Mouse (Mus musculus): ENCODE measurements around the gene Cd99l2. TPM values are rescaled to one million over a fixed set of nuclear protein-coding genes. Genes with fewer than 3 reads are reported as not detected.

Gene Cd99l2
- total RNA-seq, 2 experiments from 2014 or later: 68.4 to 72.6 TPM

DNA sequence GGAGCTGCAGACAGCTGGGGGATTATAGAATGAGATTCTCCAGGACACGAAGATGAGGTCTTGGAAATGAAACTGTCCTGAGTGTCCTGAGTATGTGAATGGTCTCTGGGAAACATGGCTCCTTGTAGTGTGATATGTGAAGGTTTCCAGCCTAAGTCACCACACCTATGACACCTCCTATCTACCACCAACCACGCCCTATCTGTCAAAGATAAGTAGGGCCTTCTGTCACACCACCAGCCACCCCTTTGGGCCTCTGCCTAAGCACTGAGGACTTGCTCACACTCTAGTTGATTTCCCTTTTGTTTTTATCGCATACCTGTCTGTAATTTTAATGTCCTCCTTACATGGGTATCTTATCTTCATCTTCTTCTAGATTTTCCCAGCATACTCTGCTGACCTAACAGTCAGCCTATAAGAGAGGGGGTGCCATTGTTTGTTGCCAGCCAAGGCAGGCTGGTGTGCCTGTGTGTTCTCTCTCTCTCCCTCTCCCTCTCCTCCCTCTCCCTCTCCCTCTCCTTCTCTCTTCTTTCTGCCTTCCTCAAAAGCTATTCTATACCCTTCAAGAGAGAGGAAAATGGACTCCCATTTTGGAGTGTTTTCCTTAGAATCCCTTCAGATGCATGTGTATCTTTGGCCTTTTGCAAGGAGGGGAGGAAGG, 18.2 kb downstream of the Cd99l2 start:
- DNase-seq (ENCODE audit: low spot score in 2 of 2): no peak

DNA sequence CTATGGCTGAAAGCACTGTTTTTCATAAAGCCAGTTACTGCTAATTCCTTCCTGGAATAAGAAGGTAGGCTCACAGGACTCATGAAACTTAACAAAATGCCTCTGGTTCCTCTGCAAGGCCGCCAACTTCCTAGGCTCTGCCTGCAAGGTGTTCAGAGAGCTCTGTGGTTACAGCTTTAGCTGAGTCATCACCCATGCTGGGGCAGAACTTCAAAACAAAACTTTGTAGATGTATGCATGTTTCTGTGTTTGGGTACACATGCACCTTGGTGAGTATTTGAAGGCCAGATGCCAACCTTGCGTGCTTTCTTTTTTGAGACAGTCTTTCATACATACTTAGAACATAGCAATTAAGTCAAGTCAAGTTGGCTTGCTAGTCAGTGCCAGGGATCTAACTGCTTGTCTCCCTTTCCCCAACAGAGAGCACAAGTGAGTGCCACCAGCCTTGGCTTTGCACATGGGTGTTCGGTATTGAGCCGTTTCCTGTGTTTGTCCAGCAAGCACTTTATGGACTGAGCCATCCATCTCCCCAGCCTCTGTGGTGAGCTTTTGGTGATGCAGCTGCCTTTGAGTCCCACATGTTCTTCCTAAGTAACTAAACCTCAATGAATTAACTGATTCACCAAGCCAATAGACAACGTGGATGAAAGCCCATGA, 23.9 kb downstream of the Cd99l2 start:
- no peak for DNase-seq (ENCODE audit: low spot score in 2 of 2)

DNA sequence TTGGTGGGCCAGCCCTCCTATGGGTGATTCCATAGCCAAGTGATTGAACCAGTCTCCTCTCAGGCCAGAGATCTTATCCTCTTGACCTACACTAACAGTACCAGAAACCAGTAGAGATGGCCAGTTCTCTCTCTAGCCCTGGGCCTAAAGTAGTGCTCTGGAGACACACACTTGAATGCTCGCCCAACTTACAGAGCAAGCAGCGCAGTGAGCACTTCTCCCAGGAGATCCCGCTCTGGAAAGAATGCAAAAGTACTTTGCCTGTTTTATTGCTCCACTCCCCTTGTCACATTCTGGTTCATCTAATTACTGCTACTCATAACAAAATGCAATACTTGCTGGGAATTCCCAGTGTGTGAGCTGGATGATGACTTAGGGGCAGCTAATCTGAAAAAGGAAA, 25.2 kb downstream of the Cd99l2 start:
- no peak for DNase-seq (ENCODE audit: low spot score in 2 of 2)

DNA sequence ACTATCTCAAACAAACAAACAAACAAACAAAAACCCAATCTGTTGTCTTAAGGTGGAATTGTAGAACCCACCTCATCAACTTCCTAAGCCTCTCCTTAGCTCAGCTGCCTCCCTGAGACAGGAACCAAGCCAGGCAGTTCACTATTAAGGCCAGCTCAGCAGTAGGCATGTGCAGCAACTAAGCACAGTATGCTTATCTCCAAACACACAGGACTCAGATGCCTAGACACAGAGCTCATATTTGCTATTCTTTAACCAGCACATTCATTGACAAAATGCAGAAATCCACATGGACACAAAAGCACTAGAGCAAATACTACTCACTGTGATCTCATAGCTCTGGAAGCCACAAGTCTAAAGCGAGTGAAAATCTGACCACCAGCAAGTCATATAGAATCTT, 27.2 kb downstream of the Cd99l2 start:
- DNase-seq (ENCODE audit: low spot score in 2 of 2): no peak

DNA sequence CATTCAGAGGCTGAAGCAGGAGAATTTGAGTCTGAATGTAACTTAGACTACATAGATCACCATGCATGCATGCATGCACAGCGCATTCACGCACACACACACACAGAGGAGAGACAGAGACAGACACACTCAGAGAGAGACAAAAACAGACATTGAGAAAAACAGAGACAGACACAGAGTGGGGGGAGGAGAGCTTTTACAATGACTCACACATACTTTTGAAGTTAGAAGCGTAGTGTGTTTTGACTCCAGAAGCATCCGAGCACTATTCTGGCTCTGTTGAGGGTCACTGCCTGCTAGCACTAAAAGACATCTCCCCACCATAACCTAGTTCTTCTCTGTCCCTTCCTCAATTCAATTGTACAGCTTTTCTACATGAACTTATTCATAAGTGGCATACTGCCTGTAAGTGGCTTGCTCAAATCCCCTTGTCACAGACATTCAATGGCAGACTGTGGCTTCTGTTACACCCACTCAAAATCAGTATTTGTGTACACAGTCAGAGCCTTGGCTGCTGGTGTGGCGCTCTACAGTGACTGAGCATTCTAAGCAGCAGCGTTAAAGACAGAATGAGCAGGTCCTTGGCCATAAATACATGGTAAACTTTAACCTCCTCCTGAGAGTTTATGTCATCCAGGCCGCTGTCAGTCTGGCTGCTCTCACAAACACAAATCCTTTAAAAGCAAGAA, 28.4 kb downstream of the Cd99l2 start:
- DNase-seq (ENCODE audit: low spot score in 2 of 2): no peak

DNA sequence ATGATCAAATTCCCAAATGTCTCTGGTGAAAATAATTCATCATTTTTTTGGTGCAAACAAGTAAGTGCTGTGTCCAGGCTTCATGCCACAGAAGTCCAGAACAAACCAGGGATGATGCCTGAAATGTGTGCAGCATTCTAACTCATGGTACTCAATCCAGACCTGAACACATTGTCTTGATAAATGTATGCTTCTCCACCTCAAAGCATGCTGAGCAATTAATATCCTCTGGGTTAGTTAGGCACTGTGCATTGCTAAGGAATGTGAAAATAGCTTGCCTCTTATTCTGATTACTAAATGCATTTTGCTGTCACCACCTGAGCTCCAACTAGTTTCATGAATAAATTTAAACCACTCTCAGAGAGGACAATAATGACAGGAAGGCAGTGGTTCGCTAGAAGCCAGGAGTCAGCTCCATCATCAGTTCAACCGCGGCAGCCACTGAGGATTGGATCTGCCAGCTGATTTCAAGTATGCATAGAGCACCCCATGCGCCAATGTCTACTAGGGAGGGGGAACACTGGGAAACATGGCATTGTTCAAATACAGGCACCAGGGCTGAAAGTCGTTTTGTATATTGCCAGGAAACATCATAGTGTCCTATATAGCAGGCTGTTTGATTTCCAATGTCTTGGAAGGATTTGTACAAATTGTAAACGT, 36.4 kb downstream of the Cd99l2 start:
- no peak for DNase-seq (ENCODE audit: low spot score in 2 of 2)

DNA sequence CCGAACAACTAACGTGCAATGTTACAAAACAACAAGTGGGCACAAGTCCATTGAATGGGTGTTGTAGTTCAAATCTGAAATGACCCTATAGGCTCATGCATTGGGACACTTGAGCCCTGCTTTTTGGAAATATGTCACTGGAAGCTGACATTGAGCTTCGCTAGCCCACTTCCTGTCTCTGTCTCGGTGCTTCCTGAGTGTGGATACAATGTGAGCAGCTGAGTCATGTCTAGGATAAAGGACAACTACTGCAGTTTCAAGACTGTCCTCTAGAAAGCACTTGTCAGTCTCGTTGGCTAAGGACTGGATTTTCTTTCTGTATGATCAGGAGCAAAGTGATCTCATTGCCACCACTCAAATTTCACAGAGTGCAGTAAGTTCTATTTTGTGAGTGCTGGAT, 49.7 kb downstream of the Cd99l2 start:
- DNase-seq (ENCODE audit: low spot score in 2 of 2): no peak

DNA sequence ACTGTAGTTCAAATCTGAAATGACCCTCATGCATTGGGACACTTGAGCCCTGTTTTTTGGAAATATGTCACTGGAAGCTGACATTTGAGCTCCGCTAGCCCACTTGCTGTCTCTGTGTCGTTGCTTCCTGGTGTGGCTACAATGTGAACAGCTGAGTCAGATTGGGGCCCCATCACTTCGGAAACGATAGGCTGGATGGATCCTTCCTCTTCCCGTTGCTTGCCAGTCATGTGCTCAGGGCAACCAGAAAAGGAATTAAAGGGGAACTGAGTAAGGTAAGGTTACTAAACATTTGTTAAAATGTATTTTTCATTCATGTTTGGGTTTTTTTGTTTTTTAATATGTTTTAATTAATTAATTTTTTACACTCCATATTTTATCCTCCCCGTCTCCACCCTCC, 53.2 kb downstream of the Cd99l2 start:
- DNase-seq (ENCODE audit: low spot score in 2 of 2): no peak

DNA sequence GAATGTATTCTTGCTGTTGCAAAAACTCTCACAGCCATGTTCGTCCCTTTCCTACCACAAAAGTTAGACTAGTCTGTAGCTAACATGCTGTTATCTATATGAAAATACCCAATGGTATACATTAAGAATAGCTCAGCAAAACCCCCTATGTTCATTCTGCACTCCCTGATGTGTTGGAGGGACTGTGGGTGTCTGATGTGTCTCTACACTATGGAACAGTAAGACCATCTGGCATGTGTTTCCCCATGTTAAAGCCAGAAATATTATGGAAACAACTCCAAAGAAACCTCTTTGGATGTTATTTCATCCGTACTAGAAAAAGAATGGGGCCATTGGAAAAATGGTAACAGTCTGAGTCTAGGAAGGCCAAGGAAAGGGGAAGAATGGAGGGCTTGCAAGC, 57.1 kb downstream of the Cd99l2 start:
- DNase-seq (ENCODE audit: low spot score in 2 of 2): peak in 1 of 2 experiments; percentile 15

DNA sequence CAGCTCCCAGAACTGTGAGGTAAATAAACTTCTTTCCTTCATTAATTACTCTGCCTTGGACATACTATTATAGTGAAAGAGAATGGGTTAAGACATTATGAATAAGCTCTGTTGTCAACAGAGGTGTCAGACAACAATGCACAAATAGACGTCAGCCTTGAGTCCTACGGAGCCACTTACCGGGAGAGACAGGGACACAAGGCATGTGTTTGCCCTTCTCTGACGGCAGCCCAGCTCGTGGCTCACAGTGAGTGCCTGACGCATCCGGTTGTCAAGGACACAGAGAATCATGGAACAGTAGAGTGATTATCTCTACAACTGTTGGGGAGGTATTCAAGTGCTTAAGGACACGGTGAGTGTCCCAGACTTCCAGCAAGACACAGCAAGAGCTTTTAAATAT, 57.8 kb downstream of the Cd99l2 start:
- no peak for DNase-seq (ENCODE audit: low spot score in 2 of 2)

DNA sequence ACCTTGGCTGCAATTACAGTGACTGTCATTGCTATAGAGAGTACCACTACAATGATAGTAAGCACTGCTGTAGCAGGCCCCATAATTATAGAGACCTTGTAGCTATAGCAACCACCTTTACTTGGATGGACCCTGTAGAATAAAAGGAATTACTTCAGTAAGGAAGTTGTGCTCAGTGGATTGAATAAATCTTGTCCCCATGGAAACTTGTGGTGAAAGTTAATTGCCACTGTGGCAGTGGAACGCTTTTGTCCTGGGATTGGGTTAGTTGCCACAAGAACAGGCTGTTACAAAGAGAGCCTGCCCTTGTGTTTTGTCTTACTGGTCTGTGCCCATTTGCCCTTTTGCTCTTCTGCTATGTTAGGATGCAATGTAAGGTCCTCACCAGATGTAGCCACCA, 58.2 kb downstream of the Cd99l2 start:
- no peak for DNase-seq (ENCODE audit: low spot score in 2 of 2)

DNA sequence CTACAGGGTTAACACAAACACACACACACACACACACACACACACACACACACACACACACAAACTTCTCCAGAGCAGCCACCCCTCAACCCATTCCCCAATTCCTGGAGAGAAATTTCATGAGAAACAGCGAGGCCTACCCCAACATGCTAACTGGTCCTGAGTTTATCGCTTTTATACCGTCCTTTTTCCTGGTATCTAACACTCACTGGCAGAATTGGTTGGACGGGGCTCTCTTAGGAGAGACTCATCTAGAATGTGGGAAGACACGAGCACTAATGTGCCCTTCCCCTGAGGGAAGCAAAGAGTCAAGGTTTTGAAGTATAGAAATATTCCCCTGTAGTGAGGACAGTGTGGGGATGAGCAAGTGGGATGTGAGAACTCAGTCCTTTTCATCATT, 61.7 kb downstream of the Cd99l2 start:
- no peak for DNase-seq (ENCODE audit: low spot score in 2 of 2)

DNA sequence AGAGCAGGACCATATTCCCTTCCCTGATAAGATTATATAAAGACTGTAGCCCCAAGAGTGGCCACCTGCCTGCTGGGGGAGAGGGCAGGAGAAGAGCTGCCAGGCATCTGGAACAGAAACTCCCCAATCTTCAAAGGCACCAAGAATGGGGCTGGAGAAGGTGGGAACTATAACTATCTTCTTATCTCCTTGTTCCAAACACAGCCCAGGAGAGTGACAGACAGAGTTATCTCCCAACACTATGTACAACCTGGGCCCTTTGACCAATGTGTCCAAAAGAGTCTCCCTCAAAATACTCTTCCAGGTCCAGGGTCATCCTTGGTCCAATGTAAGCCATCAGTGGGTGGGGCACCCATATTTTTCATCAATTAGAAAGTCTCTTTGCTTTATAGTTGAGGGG, 65.2 kb downstream of the Cd99l2 start:
- DNase-seq (ENCODE audit: low spot score in 2 of 2): no peak

DNA sequence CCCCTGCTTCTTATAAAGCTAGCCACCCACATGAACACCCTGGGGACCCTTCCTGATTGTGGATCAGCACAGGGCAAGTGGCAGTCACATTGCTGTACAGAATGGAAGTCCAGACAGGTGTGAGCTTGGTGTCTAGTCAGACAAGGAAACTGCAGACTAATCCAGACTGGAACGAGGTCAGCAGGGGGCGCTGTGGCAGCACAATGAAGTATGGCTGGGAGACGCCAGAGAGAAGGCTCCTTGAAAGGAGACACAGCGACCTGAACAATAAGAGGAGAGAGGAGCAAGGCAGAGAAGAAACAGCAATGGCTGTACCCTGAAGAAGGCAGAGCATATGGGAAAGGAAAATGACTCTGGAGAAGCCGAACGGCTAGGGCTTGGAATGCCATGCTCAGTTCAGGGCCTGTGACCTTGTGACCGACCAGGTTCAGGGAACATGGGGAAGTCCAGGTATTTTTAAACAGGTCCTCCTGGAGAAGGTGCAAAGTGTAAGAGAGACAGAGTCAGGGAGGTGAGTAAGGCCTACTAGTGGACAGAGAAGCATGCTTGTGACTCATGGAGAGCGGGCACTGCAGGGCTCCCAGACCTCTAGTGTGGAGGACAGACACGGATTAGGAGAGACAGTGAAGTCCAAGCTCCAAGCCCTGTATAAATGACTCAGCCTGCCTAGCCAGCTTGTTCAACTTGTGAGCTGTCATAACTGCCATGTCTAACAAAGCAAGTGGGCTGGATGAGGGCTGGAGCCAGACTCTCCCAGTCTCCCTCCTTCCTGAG, 66.7 kb downstream of the Cd99l2 start:
- peak; percentile 79 to 88 for DNase-seq (ENCODE audit: low spot score in 2 of 2)

DNA sequence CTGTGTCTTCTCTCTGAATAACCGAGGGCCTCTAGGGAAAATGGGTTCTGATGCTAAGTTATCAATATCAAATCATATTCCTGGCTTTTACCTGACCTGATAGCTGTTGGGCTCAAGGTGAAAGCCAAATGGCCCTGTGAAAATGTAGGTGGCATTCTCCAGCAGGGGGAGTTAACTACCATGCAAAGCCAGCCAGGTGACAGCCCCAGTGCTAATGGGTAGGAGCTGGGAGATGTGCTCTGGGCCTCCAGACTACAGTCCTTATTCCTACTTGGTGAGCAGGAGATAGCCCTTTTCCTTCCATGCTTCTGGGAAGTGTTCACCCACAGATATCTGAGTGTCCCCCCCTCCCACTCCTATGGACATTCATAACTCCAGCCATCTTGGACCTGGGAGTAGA, 67.8 kb downstream of the Cd99l2 start:
- no peak for DNase-seq (ENCODE audit: low spot score in 2 of 2)

DNA sequence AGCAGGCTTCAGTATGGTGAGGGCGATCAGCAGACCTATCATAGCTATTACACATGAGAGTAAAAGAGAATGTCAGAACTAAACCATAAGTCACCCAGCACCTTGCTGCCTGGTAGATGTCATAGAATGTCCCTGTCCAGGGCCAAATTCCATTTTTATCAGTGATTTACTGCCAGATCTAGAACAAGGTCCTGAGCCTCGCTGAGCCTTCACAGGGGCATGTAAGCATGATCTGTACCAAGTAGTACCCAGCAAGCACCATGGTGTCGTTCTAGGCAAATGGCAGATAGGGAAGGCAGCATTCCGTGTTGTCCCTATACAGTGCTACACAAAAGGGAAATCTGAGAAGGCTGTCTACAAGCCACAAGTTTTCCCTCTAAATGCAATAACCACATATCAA, 79.0 kb downstream of the Cd99l2 start:
- DNase-seq (ENCODE audit: low spot score in 2 of 2): no peak

DNA sequence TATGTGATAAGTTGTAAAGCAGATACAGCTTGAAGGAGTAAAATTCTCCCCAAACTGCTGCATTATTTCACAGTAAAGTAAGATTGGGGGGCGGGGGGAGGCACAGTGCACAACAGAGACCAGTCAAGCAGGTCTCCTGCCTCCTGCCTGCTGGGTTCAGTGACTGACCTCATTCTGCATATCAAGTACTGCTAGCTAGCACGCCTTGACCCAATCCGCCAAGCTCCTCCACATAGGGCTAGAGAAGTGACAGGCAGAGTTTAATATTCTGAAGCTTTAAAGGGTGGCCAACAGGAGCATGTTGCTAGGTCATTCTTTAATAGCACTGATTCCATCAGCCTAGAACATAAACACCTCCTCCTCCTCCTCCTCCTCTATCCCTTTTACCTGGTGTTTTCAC, 79.9 kb downstream of the Cd99l2 start:
- DNase-seq (ENCODE audit: low spot score in 2 of 2): no peak

DNA sequence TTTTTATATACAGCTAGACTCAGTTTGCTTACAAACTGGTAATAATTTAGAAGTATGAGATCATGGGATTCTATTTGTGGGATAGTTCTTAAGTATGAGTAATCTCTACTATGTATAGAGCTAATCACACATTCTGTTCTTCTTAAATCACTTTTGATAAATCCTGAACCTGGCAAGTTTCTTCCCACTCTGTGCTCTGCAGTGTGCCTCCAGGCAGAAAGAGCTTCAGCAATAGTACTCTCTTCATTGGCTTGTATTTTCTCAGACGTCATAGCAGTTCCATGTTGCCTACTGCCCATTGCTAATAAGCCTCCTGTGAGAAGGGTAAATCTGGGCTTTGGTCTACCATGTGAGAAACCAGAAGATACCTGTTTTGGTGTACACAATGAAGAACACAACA, 84.3 kb downstream of the Cd99l2 start:
- DNase-seq (ENCODE audit: low spot score in 2 of 2): no peak

DNA sequence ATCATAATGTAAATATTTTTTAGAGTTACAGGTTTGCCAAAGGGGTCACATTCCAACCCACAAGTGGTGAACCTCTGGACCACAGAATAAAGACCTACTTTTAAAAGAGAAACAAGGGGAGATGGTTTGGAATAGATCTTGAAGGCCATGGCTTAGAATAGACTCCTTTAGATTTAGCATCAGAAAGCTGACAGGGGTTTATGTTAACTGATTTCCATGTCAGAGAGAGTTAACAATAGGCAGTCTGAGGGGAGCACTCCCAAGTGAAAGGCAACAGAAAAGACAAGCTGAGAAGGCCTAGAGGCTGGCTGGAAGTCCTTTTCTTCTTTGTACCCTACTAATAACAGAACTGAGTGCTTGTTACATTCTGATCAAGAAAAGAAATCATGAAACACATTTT, 86.4 kb downstream of the Cd99l2 start:
- DNase-seq (ENCODE audit: low spot score in 2 of 2): no peak

DNA sequence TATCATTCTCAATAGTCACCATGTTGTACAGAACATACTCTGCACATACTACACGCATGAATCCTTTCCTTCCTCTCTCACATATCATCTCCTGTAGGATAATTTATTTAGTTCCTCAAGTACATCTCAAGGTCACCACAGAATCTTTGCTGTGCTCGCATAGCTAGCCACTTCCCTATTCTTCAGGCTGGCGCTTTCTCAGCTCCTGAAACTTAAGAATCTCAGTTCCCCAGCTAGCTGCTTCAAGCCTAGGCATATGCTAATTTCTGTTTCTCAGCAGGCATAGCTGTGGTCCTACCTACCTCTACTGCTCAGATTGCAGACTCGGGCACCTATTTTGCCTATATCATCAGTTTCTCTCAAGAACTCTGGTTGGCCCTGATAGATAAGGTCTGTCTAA, 96.3 kb downstream of the Cd99l2 start:
- DNase-seq (ENCODE audit: low spot score in 2 of 2): no peak

DNA sequence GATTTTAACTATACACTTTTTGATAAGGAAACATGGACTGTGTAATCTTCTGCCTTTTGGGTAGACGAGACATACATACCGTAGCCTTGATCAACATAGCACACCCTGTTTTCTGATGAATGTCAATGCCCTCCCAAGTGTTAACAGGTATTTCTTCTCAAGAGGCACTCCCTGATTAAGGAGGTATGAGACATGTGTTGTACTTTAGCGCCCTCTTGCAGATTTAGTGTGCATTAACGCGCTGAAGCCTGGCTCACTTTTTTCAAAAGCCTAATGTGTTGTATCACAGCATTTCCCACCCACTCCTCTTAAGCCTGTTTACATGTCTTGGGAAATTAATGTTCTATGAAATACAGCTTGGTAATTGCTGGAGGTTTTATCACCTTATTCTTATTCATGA, 111.1 kb downstream of the Cd99l2 start:
- DNase-seq (ENCODE audit: low spot score in 2 of 2): peak; percentile 15 to 23
